Mouse (Mus musculus) 3134 (cell line): ENCODE measurements at regions not wholly inside any gene's neighbourhood (a gene's known extent, or its start where the extent isn't known, plus 50 kb on each side); places are given as distances from the start of the nearest gene placed in this dataset.
A peak's percentile ranks its signal among the peaks of the same experiment; 100 is the strongest.

Source experiments
- DNase-seq: peaks from one replicate; pipeline ENCODE4 v3.0.0-alpha.2; 2011; ENCODE audit warnings: low spot score; ENCODE audit not compliant: insufficient read length; ENCODE audit errors: extremely low read depth

DNA sequence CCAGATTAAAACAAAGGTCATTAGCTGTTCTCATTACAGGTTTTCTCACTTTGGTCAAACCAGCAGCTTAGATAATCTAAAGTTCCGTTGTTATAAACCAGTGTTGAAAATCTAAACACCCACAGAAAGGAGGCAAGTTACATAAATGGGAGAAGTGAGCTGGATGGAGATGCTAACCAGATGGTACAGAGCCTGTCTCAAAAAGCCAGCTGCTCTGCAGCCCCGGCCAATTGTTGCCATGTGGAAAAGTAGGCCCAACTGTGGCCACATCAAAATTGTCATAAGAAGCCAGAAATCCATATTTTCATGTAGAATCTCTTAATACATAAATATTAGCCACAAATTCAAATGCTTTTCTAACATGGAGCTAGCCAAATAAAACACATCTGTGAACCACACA, 188.9 kb upstream of the 1810046K07Rik start:
- DNase-seq: no peak

DNA sequence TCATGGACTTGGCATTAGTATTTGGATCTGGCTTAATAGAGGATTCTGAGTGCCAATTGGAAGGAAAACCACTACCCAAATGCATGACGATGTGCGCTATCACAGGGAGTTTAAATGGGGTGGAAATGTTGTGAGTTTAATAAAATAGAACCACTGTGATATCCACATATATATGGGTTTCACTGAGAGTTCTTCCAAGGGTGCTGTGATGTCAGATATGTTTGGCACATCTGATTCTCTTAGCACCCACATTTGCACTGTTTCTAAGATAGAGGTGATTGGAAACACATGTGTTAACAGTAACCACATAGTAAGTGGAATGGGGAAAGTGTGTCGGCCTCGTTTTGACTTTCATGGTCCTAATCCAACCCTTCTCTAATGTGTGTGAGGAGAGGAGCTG, 189.7 kb upstream of the 1810046K07Rik start:
- no peak for DNase-seq

DNA sequence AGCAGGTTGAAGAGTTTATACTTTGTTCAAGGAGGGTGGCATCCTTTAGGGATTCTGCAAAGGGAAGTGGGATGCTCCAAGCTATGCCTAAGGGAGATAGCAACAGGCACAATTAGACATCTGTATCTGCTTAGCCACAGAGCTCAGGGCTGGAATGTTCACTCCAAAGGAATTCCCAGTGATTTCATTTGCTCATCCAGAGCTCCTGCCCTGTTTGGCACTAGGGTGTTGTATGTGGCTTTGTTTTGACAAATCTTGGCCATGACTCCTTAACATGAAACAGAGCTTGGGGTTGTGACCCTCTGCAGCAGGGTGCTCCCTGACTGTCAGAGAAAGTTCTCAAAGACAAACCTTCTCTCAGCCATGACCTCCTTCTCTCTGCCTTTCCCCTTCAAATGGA, 194.8 kb upstream of the 1810046K07Rik start:
- DNase-seq: no peak

DNA sequence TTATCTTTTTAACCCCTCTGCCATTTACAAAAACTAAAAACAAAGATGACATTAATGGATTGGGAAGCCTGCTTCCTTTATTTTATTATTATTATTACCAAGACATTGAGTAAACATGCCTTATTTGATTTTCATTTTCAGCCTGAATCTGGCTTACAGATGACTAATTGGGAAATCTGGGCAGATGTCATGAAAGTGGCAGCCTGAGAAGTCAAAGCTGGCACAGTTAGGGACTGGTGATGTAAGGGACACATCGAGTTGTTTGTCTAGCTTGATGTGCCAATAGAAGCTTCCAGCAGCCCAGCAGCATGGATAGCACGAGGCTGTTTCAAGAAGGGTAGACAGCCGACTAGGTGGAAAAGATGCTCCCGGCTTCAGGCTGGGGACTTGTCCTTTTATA, 197.2 kb upstream of the 1810046K07Rik start:
- DNase-seq: no peak

DNA sequence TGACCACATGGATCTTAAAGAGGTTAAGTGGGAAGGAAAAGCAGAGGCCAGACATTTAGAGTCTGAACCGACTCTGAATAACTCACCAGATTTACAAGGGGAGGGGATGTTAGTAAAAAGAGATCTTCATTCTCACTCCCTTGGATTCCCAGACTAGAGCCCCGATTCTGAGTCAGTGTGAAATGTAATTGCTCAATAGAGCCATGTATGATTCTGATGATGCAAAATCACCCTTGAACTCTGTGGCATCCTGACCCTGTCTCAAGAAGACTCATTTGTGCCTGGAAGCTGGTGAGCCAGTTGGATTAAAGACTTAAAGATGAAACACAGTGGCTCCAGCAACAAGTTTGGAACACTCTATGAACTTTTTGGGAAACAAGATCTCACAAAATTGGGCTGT, 210.2 kb upstream of the 1810046K07Rik start:
- DNase-seq: no peak

DNA sequence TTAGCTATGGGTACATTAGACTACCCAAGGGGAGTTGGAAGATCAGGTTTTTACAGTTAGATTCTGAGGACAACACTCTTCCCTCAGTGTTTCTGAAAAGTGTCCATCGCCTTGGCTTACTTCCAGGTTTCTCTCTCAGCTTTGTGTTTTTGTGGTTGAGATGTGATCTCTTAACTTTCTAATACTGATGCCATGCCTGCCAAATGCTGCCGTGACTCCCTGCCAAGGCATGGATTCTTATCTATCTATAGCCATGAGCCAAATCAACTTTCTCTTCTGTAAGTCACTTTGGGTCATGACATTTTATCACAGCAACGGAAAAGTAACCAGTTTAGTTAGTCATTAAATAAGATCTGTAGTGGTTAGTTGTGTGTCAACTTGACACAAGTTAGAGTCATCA, 213.2 kb upstream of the 1810046K07Rik start:
- no peak for DNase-seq

DNA sequence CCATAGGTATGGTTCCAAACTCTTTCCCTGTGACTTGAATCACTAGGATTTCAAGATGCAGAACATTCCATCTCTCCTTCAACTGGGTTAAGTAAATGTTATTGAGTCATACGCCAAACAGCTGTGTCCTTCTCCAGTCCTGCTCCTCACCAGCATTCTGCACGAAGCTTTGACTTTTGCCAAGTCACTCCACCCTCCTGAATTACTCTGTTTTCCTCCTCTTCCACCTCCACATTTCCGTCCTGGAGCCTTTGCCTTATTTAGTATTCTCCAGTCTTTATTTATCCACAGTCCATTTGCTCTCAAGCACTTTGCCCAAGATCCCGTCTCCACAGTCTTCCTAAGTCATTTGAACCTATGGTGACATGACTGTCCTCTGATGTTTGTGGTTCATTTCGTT, 193.1 kb upstream of the Arhgap20 start:
- no peak for DNase-seq

DNA sequence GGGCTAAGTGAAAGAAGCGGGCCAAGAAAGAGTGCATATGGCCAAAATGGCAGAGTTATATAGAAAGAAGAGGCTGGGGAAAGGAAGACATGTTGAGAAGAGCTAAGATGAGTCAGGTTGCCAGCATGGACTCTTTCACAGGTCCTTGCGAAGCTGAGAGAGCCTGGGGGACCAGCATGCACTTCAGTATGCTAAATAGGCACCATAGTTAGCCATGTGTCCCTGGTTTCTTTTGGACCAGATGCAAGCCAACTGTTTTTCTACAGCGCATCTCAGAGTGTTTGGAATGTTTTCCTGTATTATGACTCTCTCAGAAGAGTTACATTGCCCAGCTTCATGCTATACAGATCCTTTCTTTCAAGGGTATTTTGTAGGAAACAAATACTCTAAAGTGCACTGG, 183.5 kb upstream of the Arhgap20 start:
- DNase-seq: no peak

DNA sequence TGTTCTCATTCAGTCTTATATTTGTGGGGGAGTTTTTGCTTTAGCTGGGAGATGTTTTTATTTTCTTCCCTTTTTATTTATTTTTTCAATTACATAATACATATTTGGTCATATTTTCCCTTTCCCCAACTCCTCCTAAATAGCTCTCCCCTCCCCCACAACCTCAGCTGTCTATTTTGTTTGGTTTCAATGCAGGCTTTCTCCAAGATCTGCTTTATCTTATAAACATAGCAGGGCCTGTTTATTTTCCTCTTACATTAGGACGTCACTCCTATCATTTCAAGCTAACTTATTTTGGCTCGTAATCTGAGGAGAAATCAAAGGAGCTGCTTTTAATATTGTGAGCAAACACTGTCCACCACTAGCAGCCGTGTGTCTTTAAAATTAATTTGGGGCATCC, 171.4 kb upstream of the Arhgap20 start:
- no peak for DNase-seq

DNA sequence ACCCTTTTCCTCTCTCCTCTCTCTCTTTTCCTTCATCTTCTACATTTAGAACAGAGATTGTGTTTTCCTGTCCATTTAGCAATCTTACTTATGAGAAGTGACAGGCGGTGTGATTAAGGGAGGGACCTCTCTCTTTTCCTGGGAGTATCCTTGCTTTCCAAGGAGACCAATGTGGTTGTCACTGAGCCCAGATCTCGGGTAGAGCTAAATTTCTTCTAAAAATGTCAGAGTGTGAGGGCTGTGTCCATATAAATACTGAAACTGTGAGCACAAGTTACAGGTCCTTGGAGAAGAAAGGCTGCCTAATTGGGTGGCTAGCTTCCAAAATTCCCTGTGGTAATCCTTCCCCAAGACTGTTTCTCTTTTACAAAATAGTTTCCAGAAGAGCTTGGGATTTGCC, 166.4 kb upstream of the Arhgap20 start:
- no peak for DNase-seq

DNA sequence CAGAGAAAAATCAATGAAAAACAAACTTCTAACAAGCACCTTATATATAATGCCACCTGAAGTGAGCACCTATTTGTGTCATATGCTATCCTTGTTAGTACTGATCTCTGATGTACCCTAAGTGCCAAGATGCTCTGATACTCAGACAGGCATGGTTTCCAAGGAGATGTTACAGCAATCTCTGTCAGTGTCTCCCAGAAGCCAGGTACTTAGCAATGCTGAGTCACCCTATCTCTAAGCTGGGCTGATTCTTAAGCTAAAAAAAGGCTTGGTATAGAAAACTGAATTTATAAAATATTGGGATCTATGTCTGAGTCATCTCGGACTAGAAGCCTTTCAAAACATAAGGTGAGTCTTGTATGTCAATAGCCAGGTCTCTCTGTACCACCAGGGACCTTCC, 157.0 kb upstream of the Arhgap20 start:
- DNase-seq: no peak

DNA sequence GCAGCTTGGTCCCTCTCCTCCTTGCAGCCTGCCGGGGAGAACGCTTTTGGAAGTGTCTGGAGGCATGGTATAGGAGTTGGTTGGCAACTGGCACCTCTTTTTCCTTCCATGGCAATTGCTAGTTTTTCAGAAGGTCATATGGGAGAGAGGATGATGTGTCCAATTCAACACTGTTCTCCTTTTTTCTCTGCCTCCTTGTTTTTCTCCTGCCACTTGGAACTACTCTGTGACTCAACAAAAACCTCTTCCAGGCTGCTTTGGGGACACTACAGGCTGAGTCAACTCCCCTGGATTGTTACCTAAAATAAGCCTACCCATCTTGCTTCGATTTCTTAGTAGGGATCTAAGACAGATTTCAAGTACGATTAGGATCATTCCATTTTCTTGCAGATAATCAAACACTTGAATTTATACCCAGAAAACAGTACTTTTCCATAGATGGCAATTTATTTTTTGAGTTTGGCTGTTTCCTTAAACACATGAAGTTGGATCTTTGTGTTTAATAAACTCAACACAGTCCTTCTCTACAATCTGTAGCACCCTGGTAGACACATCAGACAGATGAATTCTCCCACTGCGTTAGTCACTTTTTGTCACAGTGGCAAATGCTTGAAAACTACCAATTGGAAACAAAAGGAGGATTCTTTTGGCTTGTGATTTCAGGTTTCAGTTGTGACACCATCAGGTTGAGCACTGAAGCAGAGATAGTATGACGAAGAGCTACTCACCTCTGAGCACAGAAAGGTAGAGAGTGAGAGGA, 156.3 kb upstream of the Arhgap20 start:
- DNase-seq: no peak

DNA sequence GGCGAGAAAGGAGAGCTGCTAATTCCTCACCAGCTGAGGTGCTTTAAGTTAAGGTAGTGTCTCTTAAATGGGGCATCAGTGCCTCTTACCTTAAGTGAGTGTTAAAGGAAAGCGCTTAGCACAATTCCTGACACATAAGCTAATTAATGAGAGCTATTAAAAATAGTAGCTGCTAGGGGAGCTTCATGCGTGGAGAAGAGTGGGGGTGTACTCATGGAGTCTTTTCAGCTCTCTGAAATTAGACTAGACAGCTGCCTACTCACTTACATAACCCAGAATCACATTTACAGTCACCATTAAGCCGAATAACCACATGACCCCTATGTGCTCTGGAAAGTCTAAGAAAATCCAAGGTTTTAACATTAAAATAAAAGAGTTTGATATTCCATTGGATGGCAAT, 139.0 kb upstream of the Arhgap20 start:
- DNase-seq: no peak

DNA sequence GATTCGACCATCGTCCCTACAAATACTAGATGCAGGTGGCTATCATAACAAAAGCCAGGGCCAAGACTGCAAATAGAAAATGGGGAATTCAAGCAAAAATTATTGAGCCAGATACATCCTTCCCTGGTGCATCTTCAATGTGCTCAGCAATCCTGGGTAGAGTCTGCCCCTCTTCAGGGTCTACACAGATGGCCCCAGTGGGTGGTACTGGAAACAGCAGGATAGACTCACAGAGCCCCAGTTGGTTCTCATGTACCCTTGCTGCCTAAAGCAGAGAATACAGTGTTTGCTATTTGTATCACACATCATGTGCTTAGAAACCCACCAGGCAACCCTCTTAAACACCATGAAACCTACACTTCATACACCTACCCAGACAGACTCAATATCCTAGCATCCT, 129.0 kb upstream of the Arhgap20 start:
- DNase-seq: no peak

DNA sequence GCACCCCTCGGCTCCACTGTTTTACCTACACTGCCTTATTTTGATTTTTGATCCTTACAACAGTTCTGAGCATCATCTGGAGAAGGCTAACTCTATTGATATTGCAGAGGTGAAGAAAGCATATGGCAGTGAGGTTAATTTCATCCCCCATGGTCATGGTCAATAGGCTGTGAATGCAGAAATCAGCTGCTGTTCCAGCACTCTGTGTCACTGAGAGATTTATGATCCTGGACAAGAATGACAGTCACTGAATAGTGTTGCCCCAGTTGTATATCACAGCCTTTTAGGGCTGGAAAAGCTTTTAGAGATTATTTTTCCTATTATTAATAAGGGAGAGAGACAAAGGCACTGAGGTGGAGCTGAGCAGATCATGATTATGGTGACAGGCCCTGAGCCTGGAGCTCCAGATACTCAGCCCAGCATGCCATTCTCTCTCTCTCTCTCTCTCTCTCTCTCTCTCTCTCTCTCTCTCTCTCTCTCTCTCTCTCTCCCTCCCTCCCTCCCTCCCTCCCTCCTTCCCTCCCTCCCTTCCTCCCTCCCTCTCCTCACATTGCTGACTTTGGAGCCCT, 128.5 kb upstream of the Arhgap20 start:
- no peak for DNase-seq

DNA sequence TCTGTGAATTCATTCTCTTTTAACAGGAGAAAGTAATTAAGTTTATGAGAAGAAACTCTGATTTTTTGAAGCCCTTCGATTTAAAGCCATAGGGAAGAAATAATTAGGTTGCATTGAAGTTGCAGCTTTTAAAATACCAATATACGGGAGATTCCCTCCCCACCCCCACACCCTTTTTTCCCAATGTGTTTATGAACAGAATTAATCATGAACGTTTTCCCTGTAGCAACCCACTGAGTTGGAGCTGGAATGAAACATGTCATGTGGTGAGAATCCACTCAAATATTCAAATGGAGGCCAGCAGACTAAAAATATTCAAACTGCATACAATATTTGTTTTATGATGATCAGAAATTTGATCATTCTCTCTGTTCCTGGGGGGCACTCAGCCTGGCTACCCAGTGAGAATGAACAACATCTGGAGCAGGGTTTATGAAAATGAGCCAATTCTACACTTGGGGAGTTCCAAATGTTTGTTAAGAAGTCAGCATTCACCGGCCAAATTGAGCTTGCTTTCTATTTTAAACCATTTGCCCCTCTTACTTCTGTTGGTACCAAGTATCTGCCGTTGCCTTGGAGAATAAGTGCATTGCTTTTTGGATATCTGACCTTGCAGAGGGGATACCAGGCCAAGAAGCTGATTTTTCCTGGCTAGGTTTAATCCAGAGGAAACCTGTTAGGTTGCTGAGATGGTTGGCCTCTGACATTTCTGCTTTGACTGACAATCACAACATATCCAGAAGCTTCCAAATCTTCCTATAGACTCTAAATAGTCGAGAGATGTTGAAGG, 127.8 kb upstream of the Arhgap20 start:
- no peak for DNase-seq

DNA sequence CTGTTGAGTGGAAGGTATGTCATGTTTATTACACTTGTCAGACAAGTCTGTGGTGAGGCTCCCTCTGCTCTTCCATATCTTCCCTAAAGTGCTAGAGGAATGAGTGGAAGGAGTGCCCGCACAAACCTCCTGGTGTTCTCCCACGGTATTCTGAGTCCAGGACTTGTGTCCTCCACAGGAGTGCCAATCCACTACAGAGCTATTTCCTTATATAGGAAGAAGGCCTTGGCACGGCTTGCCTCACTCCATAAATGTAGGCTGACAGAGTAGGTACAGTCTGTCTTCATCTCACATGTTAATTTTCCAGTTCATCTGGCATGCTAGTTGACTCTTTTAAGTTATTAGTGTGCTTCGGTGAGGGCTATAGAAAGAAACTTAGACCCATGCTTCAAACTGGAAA, 123.4 kb upstream of the Arhgap20 start:
- no peak for DNase-seq

DNA sequence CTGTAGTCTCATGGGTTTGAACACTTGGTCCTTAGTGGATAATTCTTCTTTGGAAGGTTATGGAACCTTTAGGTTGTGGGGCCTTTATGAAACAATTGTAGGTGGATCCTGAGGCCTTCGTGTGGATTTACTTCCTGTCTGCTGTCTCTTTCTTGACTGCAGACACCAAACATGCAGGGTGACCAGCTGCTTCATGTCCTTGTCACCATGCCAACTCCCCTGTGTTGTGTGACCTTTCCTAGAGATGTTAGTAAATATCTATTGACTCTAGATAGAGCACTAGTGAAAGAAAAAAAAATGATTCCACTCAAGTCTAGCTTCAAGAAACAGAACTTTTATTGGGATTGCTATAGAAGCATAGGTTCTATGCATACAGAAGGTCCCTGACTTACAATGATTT, 119.7 kb upstream of the Arhgap20 start:
- no peak for DNase-seq

DNA sequence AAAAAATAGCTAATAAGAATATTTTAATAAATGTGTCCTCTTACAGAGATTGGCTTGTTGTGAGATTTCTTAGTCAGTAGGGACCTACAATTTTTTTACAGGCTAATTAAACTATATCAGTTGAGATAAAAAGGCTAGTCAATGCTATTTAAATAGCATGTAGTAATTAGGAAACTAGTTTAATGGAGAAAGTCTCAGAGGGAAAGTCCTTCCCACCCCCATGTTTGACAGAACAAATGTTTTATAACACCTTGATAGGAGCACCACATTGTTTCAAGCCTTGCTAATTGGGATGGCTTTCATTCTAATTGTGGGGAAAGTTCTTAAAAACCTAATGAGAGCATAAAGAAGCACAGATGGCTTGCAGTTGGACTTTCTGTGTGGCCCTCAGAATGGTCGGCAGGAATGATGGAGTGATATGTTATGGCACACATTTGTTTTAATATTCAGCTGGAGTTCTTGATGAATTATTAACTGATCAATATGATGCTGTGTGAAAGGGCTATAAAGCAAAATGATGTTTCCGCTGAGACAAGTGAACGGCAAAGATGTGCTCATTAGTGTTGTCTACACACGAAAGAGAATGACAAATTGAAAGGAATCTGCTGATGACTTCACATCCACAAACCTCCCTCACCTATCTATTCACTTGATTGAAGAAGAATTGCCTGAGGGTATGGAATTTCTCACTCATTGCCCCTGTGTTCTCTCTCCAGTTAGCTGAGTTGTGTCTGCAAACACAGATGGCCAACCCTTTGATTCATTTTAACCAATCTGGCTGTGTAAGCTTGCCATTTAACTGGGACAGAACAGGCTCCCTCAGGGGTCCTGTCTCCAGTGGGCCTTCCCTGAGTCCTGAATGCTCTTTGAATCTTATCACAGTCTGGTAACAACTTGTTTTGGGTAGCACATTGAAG, 111.5 kb upstream of the Arhgap20 start:
- DNase-seq: no peak

DNA sequence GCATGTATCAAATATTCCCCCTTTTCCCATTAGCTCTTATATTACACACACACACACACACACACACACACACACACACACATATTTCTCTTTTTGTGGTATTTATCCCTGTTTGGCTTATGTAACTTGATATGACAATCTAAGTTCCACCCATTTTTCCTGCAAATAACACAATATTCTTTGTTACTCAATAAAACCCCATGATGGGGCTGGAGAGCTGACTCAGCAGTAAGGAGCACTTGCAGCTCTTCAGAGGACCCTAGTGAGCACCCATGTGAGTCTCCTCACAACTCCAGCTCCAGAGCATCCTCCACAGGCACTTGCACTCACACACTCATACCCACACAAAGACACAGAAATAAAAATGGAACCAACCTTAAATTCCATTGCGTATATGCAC, 110.5 kb upstream of the Arhgap20 start:
- DNase-seq: no peak

DNA sequence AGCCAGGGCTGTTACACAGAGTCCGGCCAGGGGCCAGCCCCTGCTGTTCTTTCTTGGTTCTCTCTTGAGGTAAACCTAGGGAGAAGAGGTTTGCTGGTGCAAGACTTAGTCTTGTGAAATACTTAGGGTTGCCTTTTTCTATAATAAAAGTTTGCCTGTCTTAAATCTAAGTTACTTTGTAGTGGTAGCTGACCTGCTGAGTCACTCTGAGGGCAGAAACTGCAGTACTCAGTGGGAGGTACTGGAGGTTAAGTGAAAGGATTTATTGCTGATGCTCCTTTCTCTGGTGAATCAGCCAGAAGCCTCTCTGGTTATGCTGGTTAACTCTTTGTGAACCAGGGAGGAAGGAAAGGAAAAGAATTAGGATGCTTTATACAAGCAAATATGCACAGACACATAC, 107.3 kb upstream of the Arhgap20 start:
- peak; percentile 5 for DNase-seq
